Mouse (Mus musculus) retina, embryonic 14.5 days (tissue): ENCODE measurements at regions not wholly inside any gene's neighbourhood (a gene's known extent, or its start where the extent isn't known, plus 50 kb on each side); places are given as distances from the start of the nearest gene placed in this dataset.

Experiments used
- DNase-seq: peaks from one replicate; pipeline ENCODE4 v3.0.0-alpha.2; 2015; ENCODE audit warnings: low spot score

GRCm38 (mm10) chr17:9848559-9849357, 179.2 kb upstream of the Pabpc6 start:
- DNase-seq = peak; percentile 18

GRCm38 (mm10) chr17:9845451-9846075, 176.0 kb upstream of the Pabpc6 start:
- DNase-seq = peak; percentile 28

- no peak for DNase-seq
Observed at GRCm38 (mm10) chr17:9841103-9841502, 171.6 kb upstream of the Pabpc6 start.

- no peak for DNase-seq
Observed at GRCm38 (mm10) chr17:9839256-9839655, 169.7 kb upstream of the Pabpc6 start.

GRCm38 (mm10) chr17:9836995-9837842, 167.7 kb upstream of the Pabpc6 start:
- DNase-seq = no peak

- DNase-seq = no peak
Observed at GRCm38 (mm10) chr17:9829895-9830294, 160.4 kb upstream of the Pabpc6 start.

GRCm38 (mm10) chr17:9821358-9821757, 151.8 kb upstream of the Pabpc6 start:
- no peak for DNase-seq

- DNase-seq = no peak
Observed at GRCm38 (mm10) chr17:9817056-9817455, 147.5 kb upstream of the Pabpc6 start.

GRCm38 (mm10) chr17:9797069-9797468, 127.6 kb upstream of the Pabpc6 start:
- no peak for DNase-seq

GRCm38 (mm10) chr17:9796225-9796988, 126.9 kb upstream of the Pabpc6 start:
- DNase-seq = peak; percentile 67

- DNase-seq = peak; percentile 44
Observed at GRCm38 (mm10) chr17:9778866-9779265, 109.3 kb upstream of the Pabpc6 start.

GRCm38 (mm10) chr17:9777165-9777564, 107.6 kb upstream of the Pabpc6 start:
- no peak for DNase-seq

GRCm38 (mm10) chr17:9776286-9777016, 106.9 kb upstream of the Pabpc6 start:
- no peak for DNase-seq

- DNase-seq = no peak
Observed at GRCm38 (mm10) chr17:9775668-9776151, 106.2 kb upstream of the Pabpc6 start.

- DNase-seq = no peak
Observed at GRCm38 (mm10) chr17:9774740-9775629, 105.5 kb upstream of the Pabpc6 start.

GRCm38 (mm10) chr17:9773744-9774143, 104.2 kb upstream of the Pabpc6 start:
- DNase-seq = no peak

- no peak for DNase-seq
Observed at GRCm38 (mm10) chr17:9768275-9768674, 98.8 kb upstream of the Pabpc6 start.

GRCm38 (mm10) chr17:9765680-9766250, 96.2 kb upstream of the Pabpc6 start:
- DNase-seq = peak; percentile 59

- DNase-seq = peak; percentile 61
Observed at GRCm38 (mm10) chr17:9764701-9765359, 95.3 kb upstream of the Pabpc6 start.
